Mouse (Mus musculus) limb, embryonic 14.5 days (tissue): Measurements from ENCODE around the gene Muc16. TPM values are rescaled to one million over a fixed set of nuclear protein-coding genes. Genes with fewer than 3 reads are reported as not detected.

Experiments used
- ATAC-seq: fragments of 200-750 bp; cut with Nextera tagmentation; 2 replicates; pipeline ENCODE4 v1.8.0; 2017; ENCODE audit warnings: low read depth, moderate number of reproducible peaks, moderate TSS enrichment; ENCODE audit not compliant: low FRiP score
- DNase-seq: peaks from one replicate; pipeline ENCODE4 v3.0.0-alpha.2; 2015; ENCODE audit warnings: low spot score
- H3K27ac ChIP-seq: fragments of 300-500 bp; sonication (generic); replicated peaks from 2 replicates; pipeline ENCODE4 v1.5.1; 2014; ENCODE audit warnings: low read depth, mild to moderate bottlenecking, low read length, moderate library complexity, mixed read lengths
- H3K27me3 ChIP-seq: fragments of 300-500 bp; sonication (generic); 2 replicates; pipeline ENCODE4 v1.6.1; 2014; ENCODE audit warnings: low read length, mixed read lengths; ENCODE audit not compliant: control insufficient read depth, insufficient read depth
- H3K36me3 ChIP-seq: fragments of 300-500 bp; sonication (generic); 2 replicates; pipeline ENCODE4 v1.6.1; 2014; ENCODE audit warnings: mild to moderate bottlenecking, low read length, moderate library complexity, mixed read lengths; ENCODE audit not compliant: control insufficient read depth, insufficient read depth
- H3K4me1 ChIP-seq: fragments of 300-500 bp; sonication (generic); 2 replicates; pipeline ENCODE4 v1.6.1; 2014; ENCODE audit warnings: antibody characterized with exemption, low read length, mixed read lengths; ENCODE audit not compliant: control insufficient read depth, insufficient read depth
- H3K4me2 ChIP-seq: fragments of 300-500 bp; sonication (generic); replicated peaks from 2 replicates; pipeline ENCODE4 v1.6.1; 2014; ENCODE audit warnings: low read depth, mild to moderate bottlenecking, low read length, moderate library complexity; ENCODE audit not compliant: severe bottlenecking
- H3K4me3 ChIP-seq: fragments of 300-500 bp; sonication (generic); replicated peaks from 2 replicates; pipeline ENCODE4 v1.5.1; 2014; ENCODE audit warnings: low read length
- H3K9ac ChIP-seq: fragments of 300-500 bp; sonication (generic); 2 replicates; pipeline ENCODE4 v1.6.1; 2014; ENCODE audit warnings: mild to moderate bottlenecking, low read depth, low read length, moderate library complexity; ENCODE audit not compliant: severe bottlenecking
- H3K9me3 ChIP-seq: fragments of 300-500 bp; sonication (generic); 2 replicates; pipeline ENCODE4 v1.6.1; 2016; ENCODE audit warnings: low read length; ENCODE audit not compliant: control insufficient read depth
- POLR2A ChIP-seq: fragments of 200-500 bp; IDR thresholded peaks from 2 replicates; pipeline ENCODE4 v1.8.0; 2012; ENCODE audit warnings: inconsistent platforms, mild to moderate bottlenecking, moderate library complexity, borderline replicate concordance; ENCODE audit not compliant: insufficient read depth, insufficient read length; ENCODE audit errors: extremely low read depth
- WGBS: fragments of 180-500 bp; shearing (Covaris S2); extraction: QIAGEN DNeasy Blood & Tissue Kit; methylation state at CpG from one replicate; pipeline ENCODE4 v1.1.7; 2014; 5-methylcytosine and 5-hydroxymethylcytosine counted together
- microRNA-seq: library from miRNA; unstranded; fragments of <30 nt; microRNA quantifications from one replicate; pipeline ENCODE4, GENCODE M21; 2016
- polyA plus RNA-seq, 2 experiments: library from polyadenylated mRNA; depleted of rRNA in 1 of 2; stranded (reverse) in 1 of 2; unstranded in 1 of 2; fragments of >200 nt; fragmentation: Nextera tagmentation in 1 of 2; extraction: Ambion mirVana in 1 of 2; gene quantifications; 2 replicates each; pipeline versions ENCODE4 v1.2.1 to v1.2.3; 2012 to 2014

Gene Muc16
- polyA plus RNA-seq, 2 experiments = 0.59 TPM; not detected in 1

- ATAC-seq (no peak), DNase-seq (no peak)
- Histone ChIP-seq H3K4me2 (no peak overlapping the region), H3K36me3 (peaks cover 10% of the 10 kb centered on the region; the same call in 1 of the 2 replicates), H3K27ac (no peak overlapping the region), H3K4me3 (no peak overlapping the region), H3K9ac (no peak overlapping the region), H3K9me3 (no peaks in the 10 kb centered on the region), H3K4me1 (no peaks in the 10 kb centered on the region), H3K27me3 (no peaks in the 10 kb centered on the region)
- TF ChIP-seq POLR2A = no peak
- WGBS = 74% methylated on average over 3 of the region's 3 CpGs
Observed at GRCm38 (mm10) chr9:18467350-18467749, 207.0 kb downstream of the Muc16 start.

GRCm38 (mm10) chr9:18456520-18456919 is 217.8 kb downstream of the Muc16 start:
- Histone ChIP-seq H3K36me3 (peaks cover 31% of the 10 kb centered on the region), H3K27me3 (no peaks in the 10 kb centered on the region), H3K4me3 (no peak overlapping the region), H3K27ac (no peak overlapping the region), H3K9me3 (0 out of 2 replicates have a peak, but pooled peaks cover 4% of the 10 kb centered on the region), H3K9ac (no peak overlapping the region), H3K4me2 (no peak overlapping the region), H3K4me1 (no peaks in the 10 kb centered on the region)
- ATAC-seq (no peak), DNase-seq (no peak)
- 80% methylated on average over 4 of the region's 4 CpGs for WGBS
- TF ChIP-seq POLR2A = no peak

Small RNA genes within 50 kb of the gene (microRNA-seq; reads per million reads assigned to microRNA genes)
- gene Gm22854 = not detected

Other genes with a start within 250 kb of the Muc16 start
- not detected in 2 replicates for gene Mbd3l2, start 243.9 kb downstream of the Muc16 start, polyA plus RNA-seq (2012; rRNA removed)
- gene Mbd3l2, start 243.9 kb downstream of the Muc16 start, polyA plus RNA-seq (2014; fragmentation: Nextera tagmentation; extraction: Ambion mirVana) = not detected in 2 replicates
- gene Zfp558, start 196.3 kb downstream of the Muc16 start, polyA plus RNA-seq (2012; rRNA removed) = 4.0 and 6.3 TPM in 2 replicates
- 5.1 and 8.1 TPM in 2 replicates for gene Zfp558, start 196.3 kb downstream of the Muc16 start, polyA plus RNA-seq (2014; fragmentation: Nextera tagmentation; extraction: Ambion mirVana)
- not detected in 2 replicates for gene Mbd3l1, start 196.2 kb downstream of the Muc16 start, polyA plus RNA-seq (2012; rRNA removed)
- gene Mbd3l1, start 196.2 kb downstream of the Muc16 start, polyA plus RNA-seq (2014; fragmentation: Nextera tagmentation; extraction: Ambion mirVana) = not detected in 2 replicates
- not detected in 2 replicates for gene Olfr24, start 89.5 kb upstream of the Muc16 start, polyA plus RNA-seq (2012; rRNA removed)
- gene Olfr24, start 89.5 kb upstream of the Muc16 start, polyA plus RNA-seq (2014; fragmentation: Nextera tagmentation; extraction: Ambion mirVana) = not detected in 2 replicates
- not detected in 2 replicates for gene Olfr828, start 145.0 kb upstream of the Muc16 start, polyA plus RNA-seq (2012; rRNA removed)
- not detected in 2 replicates for gene Olfr828, start 145.0 kb upstream of the Muc16 start, polyA plus RNA-seq (2014; fragmentation: Nextera tagmentation; extraction: Ambion mirVana)
- gene Olfr829, start 180.4 kb upstream of the Muc16 start, polyA plus RNA-seq (2012; rRNA removed) = not detected in 2 replicates
- gene Olfr829, start 180.4 kb upstream of the Muc16 start, polyA plus RNA-seq (2014; fragmentation: Nextera tagmentation; extraction: Ambion mirVana) = not detected in 2 replicates
- gene Olfr830, start 200.2 kb upstream of the Muc16 start, polyA plus RNA-seq (2012; rRNA removed) = not detected in 2 replicates
- not detected in 2 replicates for gene Olfr830, start 200.2 kb upstream of the Muc16 start, polyA plus RNA-seq (2014; fragmentation: Nextera tagmentation; extraction: Ambion mirVana)